Mouse (Mus musculus): Measurements from ENCODE around the gene A930033H14Rik.

A930033H14Rik gene

GRCm38 (mm10) chr10:69190434-69191160, 22.3 kb downstream of the A930033H14Rik start:
- DNase-seq: no peak

DNA sequence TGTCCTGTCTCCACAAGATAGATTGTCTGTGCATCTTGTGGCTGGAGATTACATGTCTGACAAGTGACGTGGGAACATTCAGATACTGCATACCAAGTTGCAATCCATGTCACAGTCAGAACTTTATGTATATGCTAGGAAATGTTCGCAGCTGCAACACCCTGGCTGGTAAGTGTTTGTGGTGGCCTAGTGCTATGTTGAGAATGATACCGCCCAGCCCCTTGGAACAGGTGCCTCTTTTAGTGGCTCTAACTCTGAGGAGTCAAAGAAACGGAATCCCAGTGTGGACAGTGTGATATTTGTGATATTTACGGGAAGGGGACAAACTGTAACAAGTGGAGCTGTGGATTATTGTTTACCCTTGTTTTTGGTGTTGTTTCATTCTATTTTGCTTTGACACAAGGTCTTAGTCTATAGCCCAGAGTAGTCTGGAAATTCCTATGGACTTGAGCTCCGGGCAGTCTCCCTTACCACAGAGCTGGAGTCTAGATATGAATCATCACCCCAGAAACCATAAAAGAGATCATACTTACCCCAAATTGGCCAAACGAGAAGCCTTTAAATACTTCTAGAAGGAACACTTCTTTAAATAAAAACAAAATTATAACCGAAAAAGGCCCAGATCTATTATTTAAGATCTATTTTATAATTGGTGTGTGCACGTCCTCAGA, 25.0 kb downstream of the A930033H14Rik start:
- no peak for DNase-seq

DNA sequence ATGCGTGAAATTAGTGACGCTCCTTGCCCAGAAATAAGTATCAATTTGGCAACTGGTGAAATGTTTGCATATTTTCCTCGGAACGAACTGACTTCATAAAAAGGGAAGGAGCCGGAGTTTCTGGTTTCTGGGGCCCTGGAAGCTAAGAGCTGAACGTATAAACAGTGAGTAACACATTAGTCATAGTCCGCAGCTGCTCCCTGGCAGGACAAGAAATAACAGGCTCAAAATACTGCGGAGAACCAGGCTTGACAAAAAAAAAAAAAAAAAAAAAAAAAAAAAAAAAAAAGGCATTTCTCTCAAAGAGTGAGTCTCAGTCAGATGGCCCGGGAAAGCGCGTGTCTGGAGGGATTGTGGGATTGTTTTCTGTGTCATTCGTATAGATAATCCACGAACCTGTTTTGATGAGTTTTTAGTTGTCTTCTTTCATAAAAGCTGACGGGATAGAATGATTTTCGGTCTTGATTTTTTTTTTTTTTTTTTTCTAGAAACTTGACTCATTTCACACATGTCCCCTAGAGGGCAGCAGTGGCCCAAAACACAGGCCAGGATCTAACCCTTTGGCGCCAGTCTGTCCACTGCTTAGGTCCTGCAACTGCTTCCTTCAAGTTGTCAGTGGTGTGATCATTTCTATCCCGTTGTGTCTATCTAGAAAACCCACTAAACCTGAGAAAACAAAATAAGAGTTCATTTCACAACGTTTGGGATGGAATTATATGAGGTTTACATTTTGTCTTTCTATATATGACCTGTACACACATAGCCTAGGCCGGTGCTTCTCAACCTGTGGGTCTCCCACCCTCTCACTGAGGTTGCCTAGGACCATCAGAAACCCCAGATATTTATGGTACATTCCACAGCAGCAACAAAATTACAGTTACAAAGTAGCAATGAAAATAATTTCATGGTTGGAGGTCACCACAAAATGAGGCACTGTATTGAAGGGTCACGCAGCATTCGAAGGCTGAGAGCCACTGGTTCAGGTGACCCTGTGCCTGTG, 26.7 kb downstream of the A930033H14Rik start:
- no peak for DNase-seq

DNA sequence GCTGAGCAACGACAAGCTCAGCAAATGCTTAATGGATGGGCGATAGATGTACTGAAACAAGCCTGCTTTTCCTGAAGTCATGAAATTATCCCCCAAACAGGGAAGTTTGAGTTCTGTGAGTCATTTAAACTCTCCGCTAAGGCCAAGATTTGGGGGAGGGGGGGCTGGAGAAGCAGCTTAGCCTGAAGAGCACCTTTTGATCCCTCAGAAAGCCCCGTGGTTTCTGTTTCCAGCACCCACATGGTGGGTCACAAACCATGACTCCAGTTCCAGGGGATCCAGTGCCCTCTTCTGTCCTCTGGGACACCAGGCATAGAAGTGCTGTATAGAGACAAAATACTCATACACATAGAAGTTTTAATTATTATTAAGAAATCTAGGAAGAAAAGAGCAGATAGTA, 27.5 kb downstream of the A930033H14Rik start:
- no peak for DNase-seq

- DNase-seq: no peak
Observed at GRCm38 (mm10) chr10:69184903-69185302, 28.0 kb downstream of the A930033H14Rik start.

DNA sequence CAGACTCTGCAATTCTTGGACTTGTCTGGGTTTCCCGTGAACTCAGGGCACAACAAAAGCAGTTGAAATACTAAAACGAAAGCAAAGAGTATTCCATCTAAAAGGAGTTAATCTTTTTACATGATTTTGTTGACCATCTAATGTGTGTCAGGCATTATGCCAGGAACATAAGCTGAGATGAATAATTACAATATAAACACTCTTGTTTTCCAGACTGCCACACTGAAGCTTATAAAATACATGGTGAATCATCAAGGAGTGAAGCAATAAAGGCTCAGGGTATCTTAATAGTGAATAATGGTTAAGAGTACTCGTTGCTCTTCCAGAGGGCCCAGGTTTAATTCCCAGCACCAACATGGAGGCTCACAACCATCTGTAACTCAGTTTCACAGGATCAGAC, 31.9 kb downstream of the A930033H14Rik start:
- no peak for DNase-seq

- DNase-seq: no peak
Observed at GRCm38 (mm10) chr10:69179341-69179740, 33.6 kb downstream of the A930033H14Rik start.

- DNase-seq: no peak
Observed at GRCm38 (mm10) chr10:69176116-69176515, 36.8 kb downstream of the A930033H14Rik start.

DNA sequence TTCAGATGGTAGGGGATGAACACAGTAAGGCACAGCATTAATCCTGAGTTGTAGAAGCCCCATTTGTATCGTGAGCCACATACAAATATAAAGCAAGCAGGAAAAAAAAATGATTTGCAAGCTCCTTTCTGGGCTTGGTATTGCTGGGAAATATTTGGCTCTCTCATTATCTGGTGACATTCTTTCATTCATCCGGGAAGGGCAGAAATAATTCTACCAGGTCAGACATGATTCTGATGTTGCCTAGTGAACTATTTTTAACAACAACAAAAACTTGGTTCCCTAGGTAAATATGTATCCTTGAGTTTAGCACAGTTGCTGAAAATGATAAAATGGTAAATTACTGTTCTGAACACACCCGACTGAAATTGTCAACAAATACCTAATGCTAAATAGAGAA, 40.5 kb downstream of the A930033H14Rik start:
- no peak for DNase-seq

DNA sequence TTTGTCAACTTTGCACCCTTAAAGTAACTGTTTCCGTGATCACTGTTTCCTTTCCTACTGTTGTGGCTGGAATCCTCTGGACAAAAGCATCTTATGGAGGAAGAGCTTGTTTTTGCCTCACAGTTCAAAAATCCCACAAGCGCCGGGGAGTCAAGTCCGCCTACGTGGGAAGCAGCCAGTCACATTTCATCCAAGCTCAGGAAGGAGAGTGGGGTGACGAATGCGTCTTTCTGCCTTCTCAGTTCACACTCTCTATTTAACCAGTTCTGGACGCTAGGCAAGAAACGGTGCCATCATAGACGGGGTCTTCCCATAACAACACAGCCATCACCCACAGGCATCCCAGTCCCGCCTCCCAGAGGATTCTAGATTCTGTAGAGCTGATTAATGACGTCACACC, 46.4 kb downstream of the A930033H14Rik start:
- no peak for DNase-seq

DNA sequence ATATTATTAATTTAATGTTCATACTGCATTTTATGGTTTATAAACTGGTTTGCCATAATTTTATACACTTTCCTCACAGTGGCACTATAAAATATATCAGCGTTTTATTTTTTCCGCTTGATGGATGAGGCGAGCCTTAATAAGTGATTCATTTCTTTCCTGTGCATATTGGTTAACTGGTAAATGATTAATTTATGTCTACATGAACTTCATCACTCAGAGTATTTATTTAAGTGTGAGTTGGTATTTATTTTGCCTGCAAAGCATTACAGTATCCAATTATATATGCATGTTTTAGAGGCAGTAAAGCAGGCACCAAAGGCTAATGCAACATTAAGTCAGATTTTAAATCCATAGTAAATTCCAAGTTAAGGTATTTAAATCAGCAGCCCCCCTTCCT, 47.1 kb downstream of the A930033H14Rik start:
- DNase-seq: no peak

DNA sequence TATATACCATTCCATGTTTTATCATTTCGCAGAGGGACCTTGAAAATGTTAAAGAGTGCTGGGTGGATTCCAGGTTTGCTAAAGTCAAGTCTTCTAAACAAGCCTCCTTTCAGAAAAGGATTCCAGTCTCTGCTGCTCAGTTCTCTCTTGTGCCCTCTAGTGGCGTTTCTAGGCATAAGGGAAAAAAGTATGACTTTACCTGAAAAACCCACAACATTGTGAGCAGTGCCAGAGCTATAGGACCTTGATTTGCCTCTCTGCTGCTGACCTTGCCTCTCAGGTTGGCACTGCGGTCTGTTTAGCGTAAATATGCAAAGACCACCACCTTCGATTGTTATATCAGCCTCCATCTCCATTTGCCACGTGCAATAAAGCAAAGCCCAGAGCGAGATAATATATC, 47.8 kb downstream of the A930033H14Rik start:
- no peak for DNase-seq

DNA sequence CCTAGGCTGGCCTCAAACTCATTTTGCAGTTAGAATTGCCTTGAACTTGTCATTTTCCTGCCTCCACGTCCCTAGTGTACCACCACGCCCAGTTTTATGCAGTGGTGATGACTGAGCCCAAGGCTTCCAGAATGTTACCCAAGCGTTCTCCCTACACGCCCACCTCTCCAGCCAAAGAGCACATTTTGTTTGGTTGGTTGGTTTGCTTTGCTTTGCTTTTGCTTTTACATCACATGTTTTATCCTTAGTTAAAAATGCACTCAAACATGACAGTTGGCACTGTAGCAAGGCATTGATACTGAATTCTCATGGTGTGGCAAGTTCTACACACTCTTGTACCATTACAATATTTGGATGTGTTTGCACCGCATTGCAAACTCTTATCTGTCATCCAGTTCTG, 49.7 kb downstream of the A930033H14Rik start:
- no peak for DNase-seq

- no peak for DNase-seq
Observed at GRCm38 (mm10) chr10:69162577-69162976, 50.3 kb downstream of the A930033H14Rik start.

- no peak for DNase-seq
Observed at GRCm38 (mm10) chr10:69161503-69161902, 51.4 kb downstream of the A930033H14Rik start.

GRCm38 (mm10) chr10:69160877-69161276, 52.0 kb downstream of the A930033H14Rik start:
- peak in 1 of 2 experiments; percentile 19 for DNase-seq

All from thymus, adult 18-20 months (tissue).